Mouse (Mus musculus): ENCODE results near the gene Olfr1280. TPM values are rescaled to one million over a fixed set of nuclear protein-coding genes. Genes with fewer than 3 reads are reported as not detected.

The Olfr1280 gene
- not detected for total RNA-seq (2023)

DNA sequence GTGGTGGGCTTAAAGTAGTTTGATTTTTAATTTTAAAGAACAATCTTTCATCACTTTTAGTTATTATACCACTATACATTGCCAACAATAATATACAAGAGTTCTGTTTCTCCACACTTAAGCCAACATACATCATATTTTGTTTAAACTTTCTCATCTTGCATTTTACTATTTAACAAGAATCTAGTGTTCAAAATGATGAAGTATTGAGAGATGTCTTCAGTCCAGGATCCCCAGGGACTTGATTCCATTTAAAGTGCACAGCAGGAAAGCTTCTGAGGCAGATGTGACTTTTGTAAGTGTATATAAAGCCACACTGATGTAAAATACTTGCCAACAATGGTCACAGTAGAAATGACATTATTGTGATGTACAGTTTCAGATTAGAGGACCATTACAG, at the start of gene Olfr1280:
TSS of gene Olfr1280 (plus strand) at position 301 of the 400 bp plus-strand sequence.

GRCm38 (mm10) chr2:111274006-111274405, 39.8 kb upstream of the Olfr1280 start, which contains the start of gene Olfr1277:
Olfr1277 (minus strand) TSS chr2:111274106.

DNA sequence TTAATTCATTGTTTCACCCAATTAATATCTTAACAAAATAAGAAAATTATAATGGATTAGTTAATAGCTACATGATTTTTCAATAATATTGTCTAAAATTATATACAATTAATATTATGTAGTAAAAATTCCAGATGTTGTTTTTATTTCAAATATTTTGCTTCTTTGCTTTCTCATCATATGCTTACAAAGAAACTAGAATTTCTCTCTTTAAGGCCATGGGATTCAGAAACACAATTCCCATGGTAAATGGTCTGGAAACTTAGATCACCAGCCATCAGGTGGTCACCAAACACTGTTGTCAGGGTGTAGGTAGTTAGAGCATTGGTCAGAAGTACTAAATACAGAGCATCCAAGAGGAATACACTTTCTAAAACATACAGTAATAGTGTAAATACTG, 24.0 kb upstream of the Olfr1280 start, which contains the start of gene Olfr1278:
TSS of gene Olfr1278 (plus strand) at position 301 of the 400 bp plus-strand sequence.

DNA sequence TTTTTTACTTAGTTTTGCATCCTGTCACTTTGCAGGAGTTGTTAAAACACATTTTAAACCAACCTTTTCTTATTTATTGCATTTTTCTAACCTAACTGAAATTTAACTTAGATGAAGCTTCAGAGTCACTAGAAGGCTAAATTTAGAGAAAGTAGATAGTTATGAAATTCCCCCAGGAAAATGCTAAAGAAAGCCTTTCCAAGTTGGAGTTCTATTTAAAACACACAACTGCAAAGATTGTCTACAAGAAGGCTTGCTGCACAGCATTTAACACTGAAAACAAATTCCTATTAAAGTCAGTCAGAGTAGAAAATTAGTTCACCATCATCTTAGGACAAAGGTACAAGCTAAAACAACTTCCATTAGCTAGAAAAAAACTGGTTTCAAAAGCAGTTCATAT, 13.4 kb upstream of the Olfr1280 start, which contains the start of gene Olfr1279:
TSS of gene Olfr1279 (plus strand) at position 262 of the 400 bp plus-strand sequence.

GRCm38 (mm10) chr2:111326220-111326619, 12.4 kb downstream of the Olfr1280 start, which contains the start of gene Olfr1281:
Olfr1281 (plus strand) TSS chr2:111326520.

DNA sequence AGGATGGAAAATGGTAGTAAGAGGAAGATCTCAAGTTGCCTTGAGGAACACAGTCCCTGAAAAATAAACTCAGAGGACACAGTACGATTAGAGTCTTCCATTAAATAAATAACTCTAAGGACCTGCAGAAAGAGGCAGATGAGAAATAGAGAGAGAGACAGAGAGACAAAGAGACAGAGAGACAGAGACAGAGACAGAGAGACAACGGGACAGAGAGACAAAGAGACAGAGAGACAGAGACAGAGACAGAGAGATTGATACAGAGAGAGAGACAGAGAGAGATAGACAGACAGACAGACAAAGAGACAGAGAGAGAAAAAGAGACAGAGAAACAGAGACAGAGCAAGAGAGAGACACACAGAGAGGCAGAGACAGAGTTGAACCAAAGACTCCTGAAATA, 22.2 kb downstream of the Olfr1280 start, which contains the start of gene Olfr1282:
TSS of gene Olfr1282 (minus strand) at position 101 of the 400 bp plus-strand sequence.

GRCm38 (mm10) chr2:111366490-111366889, 52.7 kb downstream of the Olfr1280 start, which contains the start of gene Olfr1283:
Olfr1283 (plus strand) TSS chr2:111366790.

DNA sequence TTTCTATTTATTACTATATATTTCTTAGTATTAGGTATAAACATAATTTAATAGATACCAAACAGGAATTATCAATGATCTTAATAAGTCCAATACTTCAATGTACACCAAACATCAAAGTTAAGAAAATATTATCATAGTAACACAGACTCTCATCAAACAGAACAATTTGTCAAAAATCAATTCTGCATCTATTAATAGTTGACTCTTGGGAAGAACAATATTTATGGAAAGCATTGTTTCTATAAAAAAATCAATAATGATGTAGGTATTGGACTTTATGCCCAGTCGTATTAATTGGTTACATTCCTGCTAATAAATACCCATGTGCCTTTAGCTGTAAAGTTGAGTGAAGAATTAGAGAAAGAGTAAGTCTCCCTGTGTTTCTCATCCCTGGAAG, 61.4 kb downstream of the Olfr1280 start, which contains the start of gene Olfr1284:
TSS of gene Olfr1284 (plus strand) at position 301 of the 400 bp plus-strand sequence.

Other genes with a start within 250 kb of the Olfr1280 start
- not detected for gene Gm13941, start 208.0 kb upstream of the Olfr1280 start, total RNA-seq (2023)
- gene Gm15130, start 161.1 kb upstream of the Olfr1280 start, total RNA-seq (2023), result not detected
- gene 4930430A15Rik, start 84.4 kb upstream of the Olfr1280 start, total RNA-seq (2023), result not detected
- gene Olfr1275, start 78.7 kb upstream of the Olfr1280 start, total RNA-seq (2023), result not detected
- not detected for gene Olfr1276, start 59.5 kb upstream of the Olfr1280 start, total RNA-seq (2023)
- gene Olfr1277, start 39.9 kb upstream of the Olfr1280 start, total RNA-seq (2023), result not detected
- gene Olfr1278, start 23.9 kb upstream of the Olfr1280 start, total RNA-seq (2023), result not detected
- not detected for gene Olfr1279, start 13.4 kb upstream of the Olfr1280 start, total RNA-seq (2023)
- gene Olfr1281, start 12.5 kb downstream of the Olfr1280 start, total RNA-seq (2023), result not detected
- gene Olfr1282, start 22.1 kb downstream of the Olfr1280 start, total RNA-seq (2023), result not detected
- gene Olfr1283, start 52.8 kb downstream of the Olfr1280 start, total RNA-seq (2023), result not detected
- not detected for gene Olfr1284, start 61.5 kb downstream of the Olfr1280 start, total RNA-seq (2023)
- not detected for gene Olfr1286, start 109.1 kb downstream of the Olfr1280 start, total RNA-seq (2023)
- not detected for gene Olfr1287, start 135.1 kb downstream of the Olfr1280 start, total RNA-seq (2023)
- not detected for gene Olfr1288, start 160.1 kb downstream of the Olfr1280 start, total RNA-seq (2023)
- gene Olfr1289, start 166.8 kb downstream of the Olfr1280 start, total RNA-seq (2023), result not detected
- gene Olfr1290, start 179.8 kb downstream of the Olfr1280 start, total RNA-seq (2023), result not detected
- gene Olfr1291-ps1, start 183.2 kb downstream of the Olfr1280 start, total RNA-seq (2023), result not detected
- not detected for gene Olfr1293-ps, start 211.2 kb downstream of the Olfr1280 start, total RNA-seq (2023)
- gene Olfr1294, start 226.3 kb downstream of the Olfr1280 start, total RNA-seq (2023), result not detected

Data from B cell, adult 67 days (primary cell).